Mouse (Mus musculus) kidney, adult 8-10 months (tissue): ENCODE results near the gene Srgap3.
"Not testable (repeated sequence)": the region's sequence is repeated elsewhere in the genome, so short reads cannot be mapped to it uniquely, and the experiment has no call there.

Experiments used
- DNase-seq, 2 experiments: peaks; one replicate each; pipeline ENCODE4 v3.0.0; 2022

Gene Srgap3

GRCm38 (mm10) chr6:112903796-112904195 is 43.3 kb downstream of the Srgap3 start:
- DNase-seq, result no peak

GRCm38 (mm10) chr6:112903226-112903625 is 43.8 kb downstream of the Srgap3 start:
- DNase-seq, result no peak

- DNase-seq, result no peak
Observed at GRCm38 (mm10) chr6:112902791-112903190, 44.3 kb downstream of the Srgap3 start.

- DNase-seq, result no peak
Observed at GRCm38 (mm10) chr6:112900306-112900705, 46.8 kb downstream of the Srgap3 start.

GRCm38 (mm10) chr6:112899711-112900110 is 47.4 kb downstream of the Srgap3 start:
- no peak for DNase-seq

GRCm38 (mm10) chr6:112899276-112899675 is 47.8 kb downstream of the Srgap3 start:
- no peak for DNase-seq

- DNase-seq, result no peak
Observed at GRCm38 (mm10) chr6:112898435-112898834, 48.6 kb downstream of the Srgap3 start.

- DNase-seq, result no peak
Observed at GRCm38 (mm10) chr6:112896372-112896771, 50.7 kb downstream of the Srgap3 start.

- no peak for DNase-seq
Observed at GRCm38 (mm10) chr6:112890331-112890751, 56.7 kb downstream of the Srgap3 start.

- DNase-seq, result no peak
Observed at GRCm38 (mm10) chr6:112883588-112884135, 63.4 kb downstream of the Srgap3 start.

- no peak for DNase-seq
Observed at GRCm38 (mm10) chr6:112880048-112880534, 67.0 kb downstream of the Srgap3 start.

GRCm38 (mm10) chr6:112879154-112879553 is 67.9 kb downstream of the Srgap3 start:
- peak in 1 of 2 experiments; percentile 5 for DNase-seq

- DNase-seq, result peak; percentile 24 to 34
Observed at GRCm38 (mm10) chr6:112873089-112873835, 73.8 kb downstream of the Srgap3 start.

GRCm38 (mm10) chr6:112871241-112871780 is 75.8 kb downstream of the Srgap3 start:
- peak; percentile 22 to 39 for DNase-seq

- no peak for DNase-seq
Observed at GRCm38 (mm10) chr6:112868197-112868957, 78.7 kb downstream of the Srgap3 start.

- DNase-seq, result no peak
Observed at GRCm38 (mm10) chr6:112866096-112866495, 81.0 kb downstream of the Srgap3 start.

GRCm38 (mm10) chr6:112865021-112865531 is 82.0 kb downstream of the Srgap3 start:
- no peak for DNase-seq

GRCm38 (mm10) chr6:112862465-112862864 is 84.6 kb downstream of the Srgap3 start:
- no peak for DNase-seq

GRCm38 (mm10) chr6:112861351-112862297 is 85.4 kb downstream of the Srgap3 start:
- DNase-seq, result no peak

GRCm38 (mm10) chr6:112860290-112860689 is 86.8 kb downstream of the Srgap3 start:
- not testable (repeated sequence) for DNase-seq

- no peak for DNase-seq
Observed at GRCm38 (mm10) chr6:112857057-112857456, 90.0 kb downstream of the Srgap3 start.

- no peak for DNase-seq
Observed at GRCm38 (mm10) chr6:112855183-112855582, 91.9 kb downstream of the Srgap3 start.
